In genomic region chr8:118031406-118031805, GRCm38 (mm10) we compare ENCODE assay signal across 18 mouse cellular contexts.
"Had no signal": no experiment of that assay in that cellular context is flagged by ENCODE, and none has a peak within 500 bp of the region (broad histone marks: within the 10 kb centered on the region; RNA-seq: fewer than 3 reads in every experiment).

No protein-coding gene starts in this region.

- H3K36me3 ChIP-seq: midbrain, embryonic 10.5 days; midbrain, embryonic 12.5 days; midbrain, embryonic 15.5 days; neural tube, embryonic 13.5 days; neural tube, embryonic 15.5 days had no signal

- DNase-seq: lung, adult 18-20 months; lung, embryonic 14.5 days; lung, postnatal 10 days; lung, postnatal 4 days; retina, postnatal 1 day; right cerebral cortex, adult 18-20 months; right cerebral cortex, postnatal 4 days; spleen, adult 18-20 months; thymus, adult 18-20 months; thymus, postnatal 14 days; thymus, postnatal 36 days had no signal

- H3K9me3 ChIP-seq: midbrain, embryonic 10.5 days; midbrain, embryonic 12.5 days; midbrain, embryonic 15.5 days; neural tube, embryonic 13.5 days; neural tube, embryonic 15.5 days had no signal

- H3K27me3 ChIP-seq: midbrain, embryonic 12.5 days; midbrain, embryonic 15.5 days; neural tube, embryonic 13.5 days; neural tube, embryonic 15.5 days had no signal

- ATAC-seq: midbrain, embryonic 15.5 days had no signal

- H3K4me3 ChIP-seq: midbrain, embryonic 10.5 days; midbrain, embryonic 12.5 days; midbrain, embryonic 15.5 days; myocyte; neural tube, embryonic 13.5 days; neural tube, embryonic 15.5 days had no signal

- H3K9ac ChIP-seq: liver, embryonic 14.5 days; lung, embryonic 14.5 days; midbrain, embryonic 12.5 days; midbrain, embryonic 15.5 days; neural tube, embryonic 13.5 days; neural tube, embryonic 15.5 days had no signal

- H3K4me2 ChIP-seq: lung, embryonic 14.5 days; midbrain, embryonic 12.5 days; midbrain, embryonic 15.5 days; neural tube, embryonic 13.5 days; neural tube, embryonic 15.5 days had no signal

- H3K27ac ChIP-seq: liver, embryonic 14.5 days; midbrain, embryonic 10.5 days; midbrain, embryonic 12.5 days; midbrain, embryonic 15.5 days; neural tube, embryonic 13.5 days; neural tube, embryonic 15.5 days had no signal
